Mouse (Mus musculus): ENCODE measurements around the gene Dusp12.

GRCm38 (mm10) chr1:170929245-170929644 lies 43.9 kb upstream of the Dusp12 start:
- TF ChIP-seq POLR2A (IDR thresholded peaks at IDR 0.05; ENCODE audit: borderline replicate concordance, extremely low read depth, insufficient read depth, insufficient read length, poor library complexity, severe bottlenecking) (no peak), CTCF (IDR thresholded peaks at IDR 0.05; ENCODE audit: borderline replicate concordance, extremely low read depth, insufficient read depth, insufficient read length) (no peak)
